16 mouse cellular contexts compared by ENCODE assay signal in genomic region chr5:98446771-98447462, GRCm38 (mm10).
"Had no signal": no experiment of that assay in that cellular context is flagged by ENCODE, and none has a peak within 500 bp of the region (broad histone marks: within the 10 kb centered on the region; RNA-seq: fewer than 3 reads in every experiment).

No protein-coding gene starts in this region.

- H3K4me1 ChIP-seq: limb, embryonic 10.5 days; liver, embryonic 15.5 days; megakaryocyte, embryonic 14.5 days; midbrain, embryonic 15.5 days; neural tube, embryonic 12.5 days had no signal

- H3K9me3 ChIP-seq: limb, embryonic 10.5 days; liver, embryonic 15.5 days; midbrain, embryonic 15.5 days; neural tube, embryonic 12.5 days had no signal

- H3K9ac ChIP-seq: liver, embryonic 15.5 days; midbrain, embryonic 15.5 days; neural tube, embryonic 12.5 days had no signal

- DNase-seq: kidney, postnatal 4 days; lung, adult 2 months; lung, postnatal 10 days; retina, postnatal 1 day; thymus, postnatal 36 days had no signal

- ATAC-seq: hindbrain, embryonic 16.5 days; inflammation-experienced regulatory T-cells, adult 6 months; midbrain, embryonic 15.5 days had no signal

- H3K36me3 ChIP-seq: limb, embryonic 10.5 days; liver, embryonic 15.5 days; midbrain, embryonic 15.5 days; neural tube, embryonic 12.5 days had no signal

- H3K27ac ChIP-seq: left cerebral cortex, adult 2 months; limb, embryonic 10.5 days; liver, embryonic 15.5 days; macrophage; midbrain, embryonic 15.5 days; neural tube, embryonic 12.5 days had no signal

- H3K4me2 ChIP-seq: liver, embryonic 11.5 days; liver, embryonic 15.5 days; midbrain, embryonic 11.5 days; midbrain, embryonic 15.5 days; neural tube, embryonic 12.5 days had no signal

- H3K27me3 ChIP-seq: liver, embryonic 15.5 days; megakaryocyte, embryonic 14.5 days; midbrain, embryonic 15.5 days; neural tube, embryonic 12.5 days had no signal

- H3K4me3 ChIP-seq: left cerebral cortex, adult 2 months; limb, embryonic 10.5 days; liver, embryonic 15.5 days; megakaryocyte, embryonic 14.5 days; midbrain, embryonic 15.5 days; neural tube, embryonic 12.5 days had no signal
